Mouse (Mus musculus): ENCODE measurements around the gene Cd2ap. TPM values are rescaled to one million over a fixed set of nuclear protein-coding genes. Genes with fewer than 3 reads are reported as not detected.
A peak's percentile ranks its signal among the peaks of the same experiment; 100 is the strongest.

The Cd2ap gene
- polyA plus RNA-seq, 1 experiment from 2014 or later: 8.1 TPM

DNA sequence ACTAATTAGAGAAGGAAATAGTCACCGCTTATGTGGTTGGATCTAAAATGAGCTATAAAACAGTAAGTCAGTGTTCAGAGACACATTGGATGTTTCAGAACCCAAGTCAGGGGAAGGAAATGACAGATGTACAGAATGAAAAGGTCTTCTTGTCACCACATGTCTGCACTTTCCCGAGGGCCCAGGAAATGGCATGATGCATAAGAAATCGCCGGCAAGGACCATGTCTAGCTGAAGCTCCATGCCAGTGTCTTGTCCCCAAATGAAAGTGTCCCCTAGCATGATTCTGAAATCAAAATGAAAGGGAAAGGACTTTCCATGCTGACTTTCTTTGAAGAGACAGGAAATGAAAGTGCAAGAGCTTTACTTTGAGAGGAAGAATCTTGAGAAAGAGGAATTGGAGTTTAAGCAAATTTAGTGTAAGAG, 10.8 kb upstream of the Cd2ap start:
- Histone ChIP-seq H3K9ac (no peak overlapping the region), H3K4me3 (no peak overlapping the region), H3K27ac (no peak overlapping the region), H3K36me3 (ENCODE audit: poor library complexity, severe bottlenecking) (no peaks in the 10 kb centered on the region), H3K27me3 (no peaks in the 10 kb centered on the region), H3K4me2 (no peak overlapping the region), H3K9me3 (replicated peaks) (no peaks in the 10 kb centered on the region), H3K4me1 (no peaks in the 10 kb centered on the region)
- ATAC-seq: no peak
- 95% methylated on average over 4 of the region's 4 CpGs for WGBS

DNA sequence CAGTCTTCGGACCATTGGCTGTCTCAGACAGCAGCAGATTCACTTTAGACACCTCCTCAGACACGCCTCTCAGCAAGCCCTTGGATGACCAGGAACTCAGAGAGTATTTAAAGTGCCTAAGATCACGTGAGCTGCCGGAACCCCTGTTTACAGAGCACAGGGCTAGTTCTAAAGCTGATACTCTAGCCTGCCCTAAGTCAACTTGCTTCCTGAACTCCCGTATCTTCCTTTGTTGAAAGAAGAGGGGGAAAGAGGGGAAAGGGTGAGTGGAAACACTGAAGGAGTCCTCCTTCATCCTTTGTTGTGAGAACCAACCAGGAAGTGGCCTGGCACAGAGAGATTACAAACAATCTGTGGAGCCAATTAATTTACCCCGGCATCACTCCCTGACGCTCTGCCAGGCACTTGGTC, 8.6 kb upstream of the Cd2ap start:
- Histone ChIP-seq H3K4me3 (no peak overlapping the region), H3K27ac (no peak overlapping the region), H3K27me3 (no peaks in the 10 kb centered on the region), H3K36me3 (ENCODE audit: poor library complexity, severe bottlenecking) (no peaks in the 10 kb centered on the region), H3K4me2 (no peak overlapping the region), H3K9ac (no peak overlapping the region), H3K9me3 (replicated peaks) (no peaks in the 10 kb centered on the region), H3K4me1 (no peaks in the 10 kb centered on the region)
- ATAC-seq: no peak
- 77% methylated on average over 7 of the region's 7 CpGs for WGBS

DNA sequence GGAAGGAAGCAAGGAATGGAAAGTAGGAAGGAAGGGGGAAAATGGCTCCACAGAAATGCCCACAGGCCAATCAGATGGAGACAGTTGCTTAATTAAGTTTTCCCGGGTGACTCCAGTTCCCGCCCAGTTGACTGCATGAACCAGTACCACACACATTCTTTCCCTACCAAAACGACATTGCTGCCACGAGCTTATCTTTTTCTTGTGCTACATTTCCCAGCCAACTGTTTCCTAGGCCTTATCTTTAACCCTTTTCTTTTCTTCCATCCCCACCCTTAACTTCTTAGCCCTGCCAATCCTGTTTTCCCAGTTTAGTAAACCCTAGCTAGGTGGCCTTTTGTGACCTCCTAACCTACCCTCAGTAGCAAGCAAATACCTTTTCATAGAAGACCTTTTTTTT, 7.9 kb upstream of the Cd2ap start:
- Histone ChIP-seq H3K27me3 (no peaks in the 10 kb centered on the region), H3K4me2 (no peak overlapping the region), H3K9ac (no peak overlapping the region), H3K27ac (no peak overlapping the region), H3K36me3 (ENCODE audit: poor library complexity, severe bottlenecking) (no peaks in the 10 kb centered on the region), H3K4me1 (no peaks in the 10 kb centered on the region), H3K9me3 (replicated peaks) (no peaks in the 10 kb centered on the region), H3K4me3 (no peak overlapping the region)
- WGBS: 79% methylated on average over 4 of the region's 4 CpGs
- ATAC-seq: no peak

- WGBS: 89% methylated on average over 8 of the region's 8 CpGs
- Histone ChIP-seq H3K9ac (no peak overlapping the region), H3K4me3 (no peak overlapping the region), H3K27ac (no peak overlapping the region), H3K4me1 (no peaks in the 10 kb centered on the region), H3K36me3 (ENCODE audit: poor library complexity, severe bottlenecking) (no peaks in the 10 kb centered on the region), H3K9me3 (replicated peaks) (no peaks in the 10 kb centered on the region), H3K27me3 (no peaks in the 10 kb centered on the region), H3K4me2 (no peak overlapping the region)
- no peak for ATAC-seq
Measured at GRCm38 (mm10) chr17:42883769-42884168, 7.3 kb upstream of the Cd2ap start.

DNA sequence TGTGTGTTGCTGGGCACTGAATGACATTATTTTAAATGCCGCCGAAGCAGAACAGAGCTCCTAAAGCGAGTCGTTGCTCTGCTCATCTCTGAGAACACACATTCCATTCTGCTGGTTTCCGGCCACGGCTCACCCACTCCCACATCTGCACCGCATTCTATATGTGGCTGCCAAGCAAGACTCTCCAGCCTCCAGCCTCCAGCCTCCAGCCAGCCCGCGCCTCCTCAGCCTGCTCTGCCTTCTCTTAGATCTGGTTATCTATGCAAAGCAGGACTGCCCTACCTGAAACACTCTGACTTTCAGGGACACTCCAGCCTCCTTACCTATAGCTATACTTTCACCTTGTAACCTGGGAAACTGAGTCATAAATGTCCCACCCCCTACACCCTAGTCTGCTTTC, 6.8 kb upstream of the Cd2ap start:
- 87% methylated on average over 9 of the region's 9 CpGs for WGBS
- no peak overlapping the region for H3K4me2 ChIP-seq
- H3K27ac ChIP-seq: no peak overlapping the region
- ATAC-seq: no peak
- H3K9ac ChIP-seq: no peak overlapping the region
- H3K4me1 ChIP-seq: no peaks in the 10 kb centered on the region
- no peaks in the 10 kb centered on the region for H3K27me3 ChIP-seq
- no peaks in the 10 kb centered on the region for H3K9me3 ChIP-seq (replicated peaks)
- H3K4me3 ChIP-seq: no peak overlapping the region
- H3K36me3 ChIP-seq (ENCODE audit: poor library complexity, severe bottlenecking): no peaks in the 10 kb centered on the region

DNA sequence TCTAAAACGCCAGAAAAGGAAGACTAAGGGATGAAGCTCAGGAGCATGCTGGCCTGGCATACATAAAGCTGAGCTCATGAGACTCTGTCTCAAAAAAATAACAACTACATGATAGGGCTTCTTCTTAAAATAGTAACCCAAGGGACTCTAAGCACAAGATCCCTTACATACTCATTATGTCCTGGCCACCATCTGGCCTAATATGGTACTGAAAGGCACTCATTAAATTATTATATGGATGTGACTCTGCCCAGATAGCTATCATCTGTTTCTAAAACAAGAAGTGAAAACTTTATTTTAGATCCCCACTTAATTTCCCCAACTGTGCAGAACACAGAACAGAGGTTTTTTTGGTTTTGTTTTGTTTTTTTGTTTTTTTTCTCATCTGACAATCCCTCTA, 6.4 kb upstream of the Cd2ap start:
- no peak overlapping the region for H3K27ac ChIP-seq
- no peaks in the 10 kb centered on the region for H3K27me3 ChIP-seq
- no peak overlapping the region for H3K9ac ChIP-seq
- no peak for ATAC-seq
- H3K4me3 ChIP-seq: no peak overlapping the region
- H3K9me3 ChIP-seq (replicated peaks): no peaks in the 10 kb centered on the region
- H3K36me3 ChIP-seq (ENCODE audit: poor library complexity, severe bottlenecking): no peaks in the 10 kb centered on the region
- no peaks in the 10 kb centered on the region for H3K4me1 ChIP-seq
- H3K4me2 ChIP-seq: no peak overlapping the region
- 74% methylated on average over 1 of the region's 1 CpGs for WGBS

- H3K9me3 ChIP-seq (replicated peaks): no peaks in the 10 kb centered on the region
- WGBS: 35% methylated on average over 13 of the region's 13 CpGs
Measured at GRCm38 (mm10) chr17:42876904-42877425, 500 bp upstream of the Cd2ap start.

GRCm38 (mm10) chr17:42875571-42876000, 879 bp downstream of the Cd2ap start:
- under 1% methylated on average over 17 of the region's 17 CpGs for WGBS
- ATAC-seq: peak; percentile 16
- Histone ChIP-seq H3K4me1 (peaks cover 18% of the 10 kb centered on the region), H3K9me3 (replicated peaks) (no peaks in the 10 kb centered on the region), H3K4me2 (peak overlapping the region; percentile 88), H3K27ac (no peak overlapping the region), H3K4me3 (peak overlapping the region; percentile 84), H3K9ac (peak overlapping the region; percentile 93), H3K27me3 (no peaks in the 10 kb centered on the region), H3K36me3 (ENCODE audit: poor library complexity, severe bottlenecking) (no peaks in the 10 kb centered on the region)

More at GRCm38 (mm10) chr17:42876904-42877425, 500 bp upstream of the Cd2ap start:
- peak; percentile 0; the same call in 1 of the 2 replicates for ATAC-seq
- Histone ChIP-seq H3K4me3 (peak overlapping the region; percentile 84), H3K27ac (no peak overlapping the region), H3K4me2 (peak overlapping the region; percentile 88), H3K4me1 (peaks cover 18% of the 10 kb centered on the region), H3K27me3 (no peaks in the 10 kb centered on the region), H3K9ac (peak overlapping the region; percentile 93), H3K36me3 (ENCODE audit: poor library complexity, severe bottlenecking) (no peaks in the 10 kb centered on the region)

DNA sequence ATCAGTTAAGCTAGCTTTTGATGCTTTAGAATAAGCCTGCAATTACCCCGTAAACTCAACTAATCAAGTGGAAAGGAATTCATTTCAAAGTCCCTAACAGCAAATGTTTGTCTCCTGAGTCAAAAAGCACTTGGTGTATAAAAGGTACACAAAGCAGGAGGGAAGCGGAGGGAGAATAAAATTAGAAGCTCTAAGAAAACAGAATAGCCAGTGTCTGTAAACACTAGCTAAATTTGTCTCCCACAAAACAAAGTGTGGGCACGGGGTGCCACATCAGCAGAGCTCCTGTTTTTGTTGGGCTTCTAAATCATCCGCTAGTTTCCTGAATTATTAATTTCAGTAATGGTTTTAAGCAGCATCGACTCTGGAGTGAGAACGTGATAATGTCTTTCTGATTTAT, 1.4 kb downstream of the Cd2ap start:
- no peaks in the 10 kb centered on the region for H3K27me3 ChIP-seq
- 0 out of 2 replicates have a peak overlapping the region, but pooled peaks have one; percentile 43 for H3K9ac ChIP-seq
- H3K4me3 ChIP-seq: peak overlapping the region; percentile 84
- no peaks in the 10 kb centered on the region for H3K36me3 ChIP-seq (ENCODE audit: poor library complexity, severe bottlenecking)
- H3K9me3 ChIP-seq (replicated peaks): no peaks in the 10 kb centered on the region
- no peak for ATAC-seq
- WGBS: 2% methylated on average over 6 of the region's 6 CpGs
- H3K4me1 ChIP-seq: peaks cover 18% of the 10 kb centered on the region
- H3K27ac ChIP-seq: no peak overlapping the region
- H3K4me2 ChIP-seq: peak overlapping the region; percentile 88

- H3K4me3 ChIP-seq: no peak overlapping the region
- H3K9me3 ChIP-seq (replicated peaks): no peaks in the 10 kb centered on the region
- peaks cover 18% of the 10 kb centered on the region for H3K4me1 ChIP-seq
- no peak overlapping the region for H3K4me2 ChIP-seq
- H3K36me3 ChIP-seq (ENCODE audit: poor library complexity, severe bottlenecking): no peaks in the 10 kb centered on the region
- no peak overlapping the region for H3K27ac ChIP-seq
- H3K9ac ChIP-seq: no peak overlapping the region
- ATAC-seq: no peak
- H3K27me3 ChIP-seq: no peaks in the 10 kb centered on the region
Measured at GRCm38 (mm10) chr17:42870465-42870864, 6.0 kb downstream of the Cd2ap start.

DNA sequence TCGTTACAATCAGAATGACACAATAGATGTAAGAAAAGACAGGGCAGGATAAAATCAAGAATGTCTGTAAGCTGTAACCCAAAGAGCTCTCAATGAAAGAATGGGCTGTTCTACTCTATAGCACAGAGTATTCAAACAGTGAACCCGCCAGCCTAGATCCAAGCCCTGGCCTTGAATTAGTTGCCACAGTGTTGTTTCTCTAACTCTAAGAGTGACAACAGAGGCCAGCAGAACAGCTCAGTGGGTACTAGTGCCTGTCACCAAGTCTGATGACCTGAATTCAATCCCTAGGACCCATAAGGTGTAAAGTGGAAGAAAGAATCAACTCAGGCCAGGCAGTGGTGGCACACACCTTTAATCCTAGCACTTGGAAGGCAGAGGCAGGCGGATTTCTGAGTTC, 13.3 kb downstream of the Cd2ap start:
- ATAC-seq: no peak
- Histone ChIP-seq H3K9me3 (replicated peaks) (no peaks in the 10 kb centered on the region), H3K27ac (no peak overlapping the region), H3K36me3 (ENCODE audit: poor library complexity, severe bottlenecking) (no peaks in the 10 kb centered on the region), H3K9ac (no peak overlapping the region), H3K4me1 (no peaks in the 10 kb centered on the region), H3K4me2 (no peak overlapping the region), H3K27me3 (no peaks in the 10 kb centered on the region), H3K4me3 (no peak overlapping the region)
- WGBS: 44% methylated on average over 3 of the region's 3 CpGs

GRCm38 (mm10) chr17:42860370-42860769, 16.1 kb downstream of the Cd2ap start:
- Histone ChIP-seq H3K4me1 (no peaks in the 10 kb centered on the region), H3K9me3 (replicated peaks) (no peaks in the 10 kb centered on the region), H3K27ac (no peak overlapping the region), H3K36me3 (ENCODE audit: poor library complexity, severe bottlenecking) (no peaks in the 10 kb centered on the region), H3K27me3 (no peaks in the 10 kb centered on the region), H3K9ac (no peak overlapping the region), H3K4me2 (no peak overlapping the region), H3K4me3 (no peak overlapping the region)
- ATAC-seq: no peak
- 100% methylated on average over 1 of the region's 1 CpGs for WGBS

GRCm38 (mm10) chr17:42857506-42857905, 19.0 kb downstream of the Cd2ap start:
- H3K4me1 ChIP-seq: no peaks in the 10 kb centered on the region
- WGBS: 89% methylated on average over 3 of the region's 3 CpGs

More at GRCm38 (mm10) chr17:42857506-42857905, 19.0 kb downstream of the Cd2ap start:
- Histone ChIP-seq H3K27me3 (no peaks in the 10 kb centered on the region), H3K4me2 (no peak overlapping the region), H3K9me3 (replicated peaks) (no peaks in the 10 kb centered on the region), H3K9ac (no peak overlapping the region), H3K4me3 (no peak overlapping the region), H3K27ac (no peak overlapping the region), H3K36me3 (ENCODE audit: poor library complexity, severe bottlenecking) (no peaks in the 10 kb centered on the region)
- no peak for ATAC-seq

Data from forebrain, embryonic 13.5 days (tissue).